Mouse (Mus musculus): Measurements from ENCODE around the gene Gpr119. TPM values are rescaled to one million over a fixed set of nuclear protein-coding genes. Genes with fewer than 3 reads are reported as not detected.
A peak's percentile ranks its signal among the peaks of the same experiment; 100 is the strongest.

The Gpr119 gene
- polyA plus RNA-seq (2015; fragmentation: Nextera tagmentation; extraction: Ambion mirVana): not detected in 2 replicates

DNA sequence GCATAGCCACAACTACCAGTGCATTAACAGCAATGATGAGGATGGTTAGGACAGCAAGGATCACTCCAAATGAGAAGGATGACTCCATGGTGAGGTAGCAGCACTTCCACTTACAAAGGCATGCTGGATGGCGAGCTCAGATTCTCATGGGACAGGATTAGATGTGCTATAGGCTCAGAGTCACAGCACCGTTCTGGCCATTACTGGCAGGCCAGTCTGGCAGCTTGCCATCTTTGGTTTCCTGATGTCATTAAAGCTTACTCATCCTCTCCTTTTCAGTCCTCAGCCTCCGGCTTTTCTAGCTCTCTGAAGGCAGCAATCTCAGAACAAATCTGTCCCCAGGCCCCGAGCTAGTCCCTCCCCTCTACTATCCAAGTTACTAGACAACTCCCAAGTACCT, at the start of gene Gpr119:
Gpr119 (minus strand) TSS at position 308 of the 400 bp plus-strand sequence.
- H3K36me3 ChIP-seq (replicated peaks): no peaks in the 10 kb centered on the region
- no peak within 1 kb of the TSS for H3K9ac ChIP-seq
- H3K4me2 ChIP-seq: no peak within 1 kb of the TSS
- no peak within 1 kb of the TSS for H3K27ac ChIP-seq (replicated peaks)
- no peak for ATAC-seq (ENCODE audit: insufficient read depth)
- 52% methylated on average over 4 of the region's 4 CpGs for WGBS (ENCODE audit: insufficient replicate concordance)
- H3K4me3 ChIP-seq (replicated peaks): no peak within 1 kb of the TSS
- H3K27me3 ChIP-seq: no peaks in the 10 kb centered on the region
- H3K9me3 ChIP-seq (replicated peaks): no peaks in the 10 kb centered on the region
- no peaks in the 10 kb centered on the region for H3K4me1 ChIP-seq (replicated peaks)

DNA sequence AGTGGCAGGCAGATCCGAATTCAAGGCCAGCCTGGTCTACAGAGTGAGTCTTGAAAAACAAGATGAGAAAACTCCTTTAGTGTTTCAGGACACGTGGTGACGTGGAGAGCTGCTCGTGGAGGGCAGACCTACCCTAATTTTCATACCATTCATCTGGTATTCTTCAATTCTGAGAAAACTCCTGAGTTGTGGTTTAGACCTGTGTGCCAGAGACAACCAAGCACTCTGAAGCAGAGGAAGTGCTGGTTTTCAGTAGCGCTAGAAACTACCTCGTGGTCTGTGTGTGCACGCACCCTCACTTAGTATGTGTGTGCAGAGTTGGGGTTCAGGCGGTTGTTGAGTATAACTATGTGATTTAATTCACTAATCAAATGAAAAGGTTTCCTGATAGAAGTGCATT, 38.6 kb upstream of the Gpr119 start:
- Histone ChIP-seq H3K27me3 (no peaks in the 10 kb centered on the region), H3K4me3 (replicated peaks) (no peak overlapping the region), H3K9ac (no peak overlapping the region), H3K27ac (replicated peaks) (no peak overlapping the region), H3K4me1 (replicated peaks) (no peaks in the 10 kb centered on the region), H3K9me3 (replicated peaks) (no peaks in the 10 kb centered on the region), H3K4me2 (no peak overlapping the region), H3K36me3 (replicated peaks) (peaks cover 32% of the 10 kb centered on the region)
- WGBS (ENCODE audit: insufficient replicate concordance): 71% methylated on average over 8 of the region's 8 CpGs
- no peak for ATAC-seq (ENCODE audit: insufficient read depth)

DNA sequence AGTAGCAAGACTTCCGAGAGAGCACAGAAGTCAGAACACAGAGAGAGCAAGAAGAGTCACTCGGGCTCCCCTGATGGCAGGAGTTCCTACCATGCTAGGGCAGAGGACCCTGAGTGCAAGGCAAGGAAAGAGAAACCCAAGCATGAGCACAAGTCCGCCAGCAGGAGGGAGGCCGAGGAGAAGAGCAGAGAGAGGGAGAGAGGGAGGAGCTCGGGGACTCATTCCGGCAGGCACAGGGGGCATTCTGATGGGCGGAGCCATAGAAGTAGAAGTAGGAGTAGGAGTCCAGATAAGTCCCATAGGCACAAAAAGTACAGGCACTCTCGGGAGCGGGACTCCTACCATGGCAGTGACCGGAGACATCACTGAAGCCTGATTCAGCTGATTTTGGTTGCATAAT, 35.4 kb upstream of the Gpr119 start:
- Histone ChIP-seq H3K27me3 (no peaks in the 10 kb centered on the region), H3K4me1 (replicated peaks) (no peaks in the 10 kb centered on the region), H3K9me3 (replicated peaks) (no peaks in the 10 kb centered on the region), H3K4me2 (no peak overlapping the region), H3K9ac (no peak overlapping the region), H3K27ac (replicated peaks) (no peak overlapping the region), H3K4me3 (replicated peaks) (no peak overlapping the region), H3K36me3 (replicated peaks) (peaks cover 41% of the 10 kb centered on the region)
- no peak for ATAC-seq (ENCODE audit: insufficient read depth)
- WGBS (ENCODE audit: insufficient replicate concordance): 84% methylated on average over 10 of the region's 10 CpGs

DNA sequence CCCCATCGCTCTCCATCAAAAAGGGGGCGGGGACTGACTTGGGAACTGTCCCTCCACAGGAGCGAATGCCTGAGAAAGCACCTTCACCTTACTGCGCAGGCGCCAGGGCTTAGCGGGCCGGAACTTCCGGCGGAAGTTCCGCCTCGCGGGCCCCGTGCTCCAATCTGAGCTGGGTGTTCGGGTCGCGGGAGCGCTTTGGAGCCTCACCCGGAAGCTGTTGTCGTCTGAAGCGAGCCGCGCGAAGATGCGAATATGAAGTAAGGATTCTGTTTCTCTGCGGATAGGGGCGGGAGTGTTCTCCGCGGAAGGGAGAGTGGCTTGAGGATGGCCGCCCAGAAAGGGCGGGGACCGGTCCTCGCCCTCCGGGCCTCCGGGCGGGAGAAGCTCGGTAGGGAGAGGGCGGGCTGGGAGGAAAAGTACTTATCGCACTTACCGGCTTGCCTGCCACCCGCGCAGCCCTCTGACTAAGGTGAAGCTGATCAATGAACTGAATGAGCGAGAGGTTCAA, 20.6 kb upstream of the Gpr119 start, which contains the start of gene Rbmx2:
Rbmx2 (plus strand) TSS at position 141 of the 508 bp plus-strand sequence.
- Histone ChIP-seq H3K4me1 (replicated peaks) (peaks cover 15% of the 10 kb centered on the region), H3K4me3 (replicated peaks) (peak within 1 kb of the TSS; percentile 69), H3K27ac (replicated peaks) (peak within 1 kb of the TSS; percentile 95), H3K36me3 (replicated peaks) (0 out of 2 replicates have a peak, but pooled peaks cover 8% of the 10 kb centered on the region), H3K9me3 (replicated peaks) (no peaks in the 10 kb centered on the region), H3K27me3 (no peaks in the 10 kb centered on the region), H3K4me2 (peak within 1 kb of the TSS; percentile 66), H3K9ac (peak within 1 kb of the TSS; percentile 60)
- WGBS (ENCODE audit: insufficient replicate concordance): 10% methylated on average over 42 of the region's 42 CpGs
- ATAC-seq (ENCODE audit: insufficient read depth): peak; percentile 94

DNA sequence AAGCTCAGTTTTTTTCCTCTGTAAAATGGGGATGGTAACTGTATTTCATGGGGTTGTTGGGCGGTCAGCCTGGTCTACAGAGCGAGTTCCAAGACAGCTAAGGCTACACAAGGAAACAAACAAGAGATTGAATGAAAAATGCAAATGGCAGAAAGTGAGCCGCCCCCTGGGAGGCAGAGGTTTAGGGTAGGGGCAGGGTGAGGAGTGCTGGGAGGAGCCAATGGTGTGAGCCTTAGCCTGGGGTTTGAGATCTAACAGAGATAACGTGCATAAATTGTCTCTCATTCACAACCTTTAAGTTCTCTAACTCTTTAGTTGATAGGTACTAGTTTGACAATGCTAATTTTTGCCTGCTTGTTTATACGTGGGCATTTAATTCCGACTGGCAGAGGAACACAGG, 20.2 kb upstream of the Gpr119 start:
- no peaks in the 10 kb centered on the region for H3K9me3 ChIP-seq (replicated peaks)
- H3K4me2 ChIP-seq: peak overlapping the region; percentile 66
- peak overlapping the region; percentile 69 for H3K4me3 ChIP-seq (replicated peaks)
- no peak overlapping the region for H3K27ac ChIP-seq (replicated peaks)
- peak; percentile 59 for ATAC-seq (ENCODE audit: insufficient read depth)
- H3K27me3 ChIP-seq: no peaks in the 10 kb centered on the region
- 0 out of 2 replicates have a peak, but pooled peaks cover 8% of the 10 kb centered on the region for H3K36me3 ChIP-seq (replicated peaks)
- no peak overlapping the region for H3K9ac ChIP-seq
- H3K4me1 ChIP-seq (replicated peaks): peaks cover 15% of the 10 kb centered on the region
- WGBS (ENCODE audit: insufficient replicate concordance): 17% methylated on average over 6 of the region's 6 CpGs

DNA sequence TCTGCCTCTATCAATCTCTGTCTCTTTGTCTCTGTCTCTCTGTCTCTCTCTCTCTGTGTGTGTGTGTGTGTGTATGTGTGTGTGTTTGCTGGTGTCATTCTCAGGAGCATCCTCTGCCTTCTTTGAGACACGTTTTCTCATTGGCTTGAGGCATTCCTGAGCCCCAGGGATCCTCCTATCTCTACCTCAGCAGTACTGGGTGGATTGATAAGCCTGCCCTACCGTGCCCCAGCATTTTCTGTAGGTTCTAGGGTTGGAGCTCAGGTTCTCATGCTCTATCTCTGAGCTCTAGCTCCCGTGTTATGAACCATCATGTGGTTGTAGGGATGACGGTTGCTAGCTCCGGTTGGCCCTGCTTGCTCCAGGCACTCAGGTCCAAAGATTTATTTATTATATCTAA, 9.6 kb upstream of the Gpr119 start:
- Histone ChIP-seq H3K27ac (replicated peaks) (no peak overlapping the region), H3K4me1 (replicated peaks) (no peaks in the 10 kb centered on the region), H3K4me3 (replicated peaks) (no peak overlapping the region), H3K27me3 (no peaks in the 10 kb centered on the region), H3K36me3 (replicated peaks) (no peaks in the 10 kb centered on the region), H3K9me3 (replicated peaks) (no peaks in the 10 kb centered on the region), H3K4me2 (no peak overlapping the region), H3K9ac (no peak overlapping the region)
- 45% methylated on average over 5 of the region's 5 CpGs for WGBS (ENCODE audit: insufficient replicate concordance)
- ATAC-seq (ENCODE audit: insufficient read depth): peak; percentile 57; the same call in 1 of the 2 replicates

DNA sequence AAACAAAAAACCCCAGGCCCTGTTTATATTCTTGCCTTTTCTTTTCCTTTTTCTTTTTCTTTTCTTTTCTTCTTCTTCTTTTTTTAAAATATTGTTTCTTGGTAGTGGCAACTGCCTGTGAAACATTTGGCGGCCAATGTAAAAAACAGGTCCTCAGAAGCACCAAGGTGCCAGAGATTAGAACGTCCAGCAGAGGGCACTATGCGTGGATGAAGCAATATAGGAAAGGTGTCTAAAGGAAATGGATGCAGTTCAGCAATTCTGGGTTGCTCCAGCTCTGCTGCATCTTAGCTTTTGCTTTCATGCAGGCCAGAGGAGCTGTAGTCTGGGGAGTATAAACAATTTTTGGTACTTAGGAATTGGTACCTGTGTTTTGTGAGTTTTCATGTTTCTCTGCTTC, 9.2 kb upstream of the Gpr119 start:
- no peak overlapping the region for H3K4me3 ChIP-seq (replicated peaks)
- no peak overlapping the region for H3K4me2 ChIP-seq
- H3K27ac ChIP-seq (replicated peaks): no peak overlapping the region
- no peak for ATAC-seq (ENCODE audit: insufficient read depth)
- H3K27me3 ChIP-seq: no peaks in the 10 kb centered on the region
- H3K9me3 ChIP-seq (replicated peaks): no peaks in the 10 kb centered on the region
- no peaks in the 10 kb centered on the region for H3K4me1 ChIP-seq (replicated peaks)
- H3K9ac ChIP-seq: no peak overlapping the region
- no peaks in the 10 kb centered on the region for H3K36me3 ChIP-seq (replicated peaks)
- WGBS (ENCODE audit: insufficient replicate concordance): 15% methylated on average over 3 of the region's 3 CpGs

DNA sequence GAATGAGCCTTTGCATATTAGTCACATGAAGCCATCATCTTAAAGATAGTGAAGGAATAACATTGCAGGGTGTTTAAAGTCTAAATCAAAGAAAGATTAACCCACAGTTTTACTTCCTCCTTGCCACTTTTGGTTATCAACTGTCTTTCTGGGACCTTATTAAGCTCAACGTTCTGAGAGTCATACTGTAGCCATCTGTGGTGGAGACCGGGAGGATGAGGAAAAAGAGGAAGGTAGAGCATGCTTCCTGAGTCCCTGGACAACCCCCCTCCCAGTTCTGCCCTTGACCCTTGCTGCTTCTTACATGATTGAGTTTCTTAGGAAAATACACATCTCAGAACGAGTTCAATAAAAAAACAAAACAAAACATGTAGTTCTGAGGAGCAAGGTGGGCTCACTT, 2.6 kb downstream of the Gpr119 start:
- Histone ChIP-seq H3K36me3 (replicated peaks) (no peaks in the 10 kb centered on the region), H3K27me3 (no peaks in the 10 kb centered on the region), H3K9ac (no peak overlapping the region), H3K27ac (replicated peaks) (no peak overlapping the region), H3K4me1 (replicated peaks) (no peaks in the 10 kb centered on the region), H3K9me3 (replicated peaks) (no peaks in the 10 kb centered on the region), H3K4me2 (no peak overlapping the region), H3K4me3 (replicated peaks) (no peak overlapping the region)
- no peak for ATAC-seq (ENCODE audit: insufficient read depth)
- WGBS (ENCODE audit: insufficient replicate concordance): 29% methylated on average over 3 of the region's 3 CpGs

DNA sequence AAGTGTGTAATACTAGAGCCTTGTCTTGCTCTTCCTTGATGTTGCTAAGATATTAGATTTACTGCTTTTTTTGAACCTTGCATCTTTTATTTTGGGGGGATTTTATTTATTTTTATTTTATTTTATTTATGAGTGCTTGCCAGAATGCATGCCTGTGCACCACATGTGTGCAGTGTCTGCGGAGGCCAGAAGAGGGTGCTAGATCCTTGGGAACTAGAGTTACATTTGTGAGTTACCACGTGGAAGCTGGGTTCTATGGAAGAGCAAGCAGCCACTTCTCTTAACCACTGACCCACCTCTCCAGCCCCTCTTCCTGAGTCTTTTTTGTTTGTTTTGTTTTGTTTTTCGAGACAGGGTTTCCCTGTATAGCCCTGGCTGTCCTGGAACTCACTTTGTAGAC, 4.7 kb downstream of the Gpr119 start:
- Histone ChIP-seq H3K4me1 (replicated peaks) (no peaks in the 10 kb centered on the region), H3K9me3 (replicated peaks) (no peaks in the 10 kb centered on the region), H3K9ac (no peak overlapping the region), H3K36me3 (replicated peaks) (no peaks in the 10 kb centered on the region), H3K27me3 (no peaks in the 10 kb centered on the region), H3K27ac (replicated peaks) (no peak overlapping the region), H3K4me3 (replicated peaks) (no peak overlapping the region), H3K4me2 (no peak overlapping the region)
- 49% methylated on average over 3 of the region's 3 CpGs for WGBS (ENCODE audit: insufficient replicate concordance)
- ATAC-seq (ENCODE audit: insufficient read depth): no peak

DNA sequence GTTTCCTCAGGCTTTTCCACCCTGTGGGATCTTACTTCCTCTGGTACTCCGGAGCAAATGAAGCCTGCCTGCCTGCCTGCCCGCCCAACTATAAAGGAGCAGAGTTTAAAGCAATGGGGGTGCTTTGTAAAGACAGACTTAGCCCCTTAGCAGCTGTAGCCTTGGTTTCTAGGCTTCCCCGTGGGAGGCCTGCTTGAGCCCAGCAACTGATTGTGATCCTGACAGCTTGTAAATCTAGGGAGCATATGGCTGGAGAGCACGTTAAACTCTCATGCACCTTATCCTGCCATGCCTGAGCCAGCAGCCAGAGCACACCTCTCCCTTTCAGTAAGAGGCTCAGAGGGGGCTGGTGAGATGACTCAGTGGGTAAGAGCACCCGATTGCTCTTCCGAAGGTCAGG, 7.5 kb downstream of the Gpr119 start:
- 49% methylated on average over 6 of the region's 6 CpGs for WGBS (ENCODE audit: insufficient replicate concordance)
- no peak overlapping the region for H3K27ac ChIP-seq (replicated peaks)
- H3K36me3 ChIP-seq (replicated peaks): no peaks in the 10 kb centered on the region
- no peak overlapping the region for H3K9ac ChIP-seq
- H3K4me2 ChIP-seq: no peak overlapping the region
- ATAC-seq (ENCODE audit: insufficient read depth): no peak
- no peaks in the 10 kb centered on the region for H3K4me1 ChIP-seq (replicated peaks)
- H3K27me3 ChIP-seq: no peaks in the 10 kb centered on the region
- no peaks in the 10 kb centered on the region for H3K9me3 ChIP-seq (replicated peaks)
- H3K4me3 ChIP-seq (replicated peaks): no peak overlapping the region

DNA sequence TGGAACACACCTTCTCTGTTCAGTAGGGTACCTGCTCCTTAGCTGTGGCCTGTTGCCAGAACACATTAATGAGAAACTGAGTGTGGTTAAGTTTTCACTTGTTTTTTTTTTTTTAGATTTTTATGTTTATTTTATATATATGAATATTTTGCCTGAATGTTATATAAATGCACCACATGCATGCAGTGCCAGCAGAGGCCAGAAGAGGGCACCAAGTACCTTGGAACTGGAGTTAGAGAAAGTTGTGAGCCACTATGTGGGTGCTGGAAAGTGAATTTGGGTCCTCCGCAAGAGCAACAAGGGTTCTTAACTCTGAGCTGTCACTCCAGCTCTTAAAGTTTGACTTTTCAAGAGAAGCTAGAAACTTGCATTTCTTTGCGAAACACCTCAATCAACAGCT, 30.2 kb downstream of the Gpr119 start:
- Histone ChIP-seq H3K27ac (replicated peaks) (no peak overlapping the region), H3K4me1 (replicated peaks) (no peaks in the 10 kb centered on the region), H3K9me3 (replicated peaks) (no peaks in the 10 kb centered on the region), H3K27me3 (no peaks in the 10 kb centered on the region), H3K4me3 (replicated peaks) (no peak overlapping the region), H3K4me2 (no peak overlapping the region), H3K36me3 (replicated peaks) (no peaks in the 10 kb centered on the region), H3K9ac (no peak overlapping the region)
- WGBS (ENCODE audit: insufficient replicate concordance): 79% methylated on average over 2 of the region's 2 CpGs
- no peak for ATAC-seq (ENCODE audit: insufficient read depth)

DNA sequence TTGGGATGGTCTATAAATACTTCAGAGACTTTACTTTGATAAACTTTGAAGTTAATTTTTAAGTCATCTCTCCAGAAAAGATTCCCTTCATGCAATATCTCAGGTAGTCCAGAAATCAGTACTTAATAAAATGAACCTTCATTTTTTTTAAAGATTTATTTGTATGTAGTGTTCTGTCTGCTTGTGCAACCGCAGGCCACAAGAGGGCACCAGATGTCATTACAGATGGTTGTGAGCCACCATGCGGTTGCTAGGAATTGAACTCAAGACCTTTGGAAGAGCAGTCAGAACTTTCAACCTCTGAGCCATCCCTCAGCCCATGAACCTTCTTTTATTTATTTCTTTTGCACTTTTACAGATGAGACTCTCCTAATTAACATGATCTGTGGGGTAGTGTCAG, 37.2 kb downstream of the Gpr119 start:
- Histone ChIP-seq H3K27ac (replicated peaks) (no peak overlapping the region), H3K9me3 (replicated peaks) (no peaks in the 10 kb centered on the region), H3K9ac (no peak overlapping the region), H3K4me3 (replicated peaks) (no peak overlapping the region), H3K4me1 (replicated peaks) (no peaks in the 10 kb centered on the region), H3K4me2 (no peak overlapping the region), H3K36me3 (replicated peaks) (no peaks in the 10 kb centered on the region), H3K27me3 (no peaks in the 10 kb centered on the region)
- ATAC-seq (ENCODE audit: insufficient read depth): no peak
- WGBS (ENCODE audit: insufficient replicate concordance): 45% methylated on average over 2 of the region's 2 CpGs

Data from liver, embryonic 15.5 days (tissue).